Mouse (Mus musculus) cerebellum, adult 9-10 months (tissue): ENCODE measurements around the gene Spg21.

Experiments used
- DNase-seq: peaks from one replicate; pipeline ENCODE4 v3.0.0; 2022

Gene Spg21

DNA sequence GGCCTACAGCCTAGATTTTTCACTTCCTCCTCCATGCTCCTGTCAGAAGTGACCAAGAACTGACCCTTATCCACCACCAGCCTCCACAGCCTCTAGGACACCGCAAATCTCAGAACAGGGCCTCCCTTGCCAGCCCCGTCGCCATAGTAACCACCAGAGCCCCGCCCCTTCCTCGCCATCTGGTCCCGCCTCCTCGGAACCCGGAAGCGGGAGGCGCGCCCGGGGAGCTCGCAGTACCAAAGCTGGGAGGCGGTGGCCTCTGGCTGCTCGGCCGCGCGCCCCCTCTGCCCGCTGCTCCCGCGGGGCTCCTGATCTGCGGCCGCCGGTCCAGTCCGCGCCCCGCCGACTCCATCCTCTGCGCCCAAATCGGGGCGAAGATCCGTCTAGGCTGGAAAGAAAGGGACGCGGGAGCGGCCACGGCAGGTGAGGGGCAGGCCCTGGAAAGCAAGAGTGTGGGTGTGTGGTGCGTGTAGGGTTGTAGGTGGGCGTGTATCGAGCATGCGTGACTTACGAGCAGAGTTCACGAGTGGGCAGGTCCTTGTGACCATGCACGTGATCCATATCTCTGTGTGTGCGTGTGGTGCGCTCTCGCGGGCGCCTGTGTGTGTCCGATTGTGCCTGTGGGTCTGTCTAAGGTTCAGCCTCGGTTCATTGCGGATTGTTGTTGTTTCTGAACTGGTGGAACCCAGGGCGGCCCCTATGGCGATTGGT is at the start of gene Spg21:
Gene Spg21 (plus strand): TSS at position 216 of the 711 bp plus-strand sequence.
- DNase-seq = peak; percentile 95

DNA sequence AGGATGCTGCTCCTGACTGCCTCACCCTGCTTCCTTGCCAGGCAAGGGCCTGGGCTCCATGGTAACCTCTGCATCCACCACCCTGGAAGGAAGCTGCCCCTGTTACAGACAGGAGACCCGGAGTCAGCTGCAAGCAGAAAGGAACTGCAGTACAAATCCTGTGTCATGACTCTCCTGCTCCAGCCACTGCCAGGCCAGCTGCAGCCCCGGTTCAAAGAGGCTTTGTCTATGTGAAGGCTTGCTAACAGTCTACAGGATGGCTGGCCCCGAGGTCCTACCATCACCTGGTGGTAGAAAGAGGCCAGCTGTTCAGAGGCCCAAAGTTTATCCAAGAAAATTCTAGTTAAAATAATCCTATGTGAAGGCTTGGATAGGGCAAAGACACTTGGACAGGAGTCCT is 49.4 kb upstream of the Spg21 start:
- DNase-seq = no peak

DNA sequence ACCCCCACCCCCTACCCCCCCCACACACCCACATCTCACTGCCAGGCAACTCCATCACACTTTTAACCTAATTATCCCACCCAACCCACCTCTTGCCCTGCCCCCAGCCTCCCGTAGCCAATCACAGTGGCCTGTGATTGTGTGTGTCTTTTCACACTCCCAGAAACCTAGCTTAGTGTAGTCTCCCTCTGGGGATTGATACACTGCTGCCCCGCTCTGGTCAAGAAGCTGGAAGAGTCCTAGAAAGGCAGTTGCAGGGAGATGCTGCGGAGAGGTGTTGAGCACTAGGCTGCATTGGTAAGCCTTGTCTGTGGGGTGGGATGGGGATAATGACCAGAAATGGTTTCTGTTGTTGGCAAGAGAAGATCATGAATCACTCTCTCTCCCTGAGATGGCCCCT is 43.0 kb upstream of the Spg21 start:
- DNase-seq = no peak

DNA sequence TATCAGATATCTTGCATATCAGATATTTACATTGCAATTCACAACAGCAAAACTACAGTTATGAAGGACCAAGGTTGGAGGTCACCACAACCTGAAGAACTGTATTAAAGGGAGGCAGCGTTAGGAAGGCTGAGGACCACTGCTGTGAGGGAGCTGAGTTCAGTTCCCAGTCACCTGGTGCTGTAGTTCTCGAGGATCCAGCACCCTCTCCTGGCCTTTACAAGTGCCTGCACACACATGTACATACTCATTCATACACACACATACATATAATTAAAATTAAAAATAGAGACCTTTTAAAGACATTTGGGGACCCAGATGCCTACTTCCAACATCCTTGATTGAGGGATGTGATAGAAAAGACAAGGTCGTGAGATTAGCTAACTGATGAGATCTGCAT is 41.1 kb upstream of the Spg21 start:
- no peak for DNase-seq

DNA sequence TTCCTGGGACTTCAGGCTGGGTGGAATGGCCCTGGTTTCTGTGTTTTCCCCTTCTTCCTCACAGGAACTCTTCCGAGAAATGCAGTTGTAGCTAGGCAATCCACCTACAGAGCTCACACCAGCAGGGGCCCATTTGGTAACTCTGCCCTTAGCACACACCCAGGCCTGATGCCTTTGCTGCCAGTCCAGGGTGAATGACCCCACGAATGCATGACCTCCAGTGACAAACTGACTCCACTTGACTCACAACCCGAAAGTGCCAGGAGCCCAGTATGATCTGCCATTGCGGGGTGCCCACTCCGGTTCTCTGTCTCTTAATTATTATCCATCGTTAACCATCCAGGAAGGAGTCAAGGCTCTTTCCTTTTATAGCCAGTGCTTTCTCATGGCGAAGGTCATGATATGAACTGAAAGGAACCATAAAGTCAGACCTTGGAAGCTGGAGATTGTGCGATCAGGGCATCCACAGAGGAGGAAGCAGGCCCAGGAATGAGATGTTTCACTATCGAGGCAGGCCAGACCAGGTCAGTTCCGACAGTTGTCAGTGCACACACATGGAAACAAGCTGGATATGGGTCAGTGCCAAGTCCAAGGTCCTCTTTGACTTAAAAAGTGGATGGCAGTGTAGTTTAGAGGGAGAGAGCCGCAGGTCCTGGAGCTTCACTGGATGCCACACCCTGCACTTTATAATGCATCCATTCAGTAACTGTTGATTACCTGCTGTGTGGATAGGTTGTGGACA is 37.8 kb upstream of the Spg21 start, which contains the start of gene Slc51b:
Gene Slc51b (minus strand): TSS at position 196 of the 742 bp plus-strand sequence.
- DNase-seq = no peak

DNA sequence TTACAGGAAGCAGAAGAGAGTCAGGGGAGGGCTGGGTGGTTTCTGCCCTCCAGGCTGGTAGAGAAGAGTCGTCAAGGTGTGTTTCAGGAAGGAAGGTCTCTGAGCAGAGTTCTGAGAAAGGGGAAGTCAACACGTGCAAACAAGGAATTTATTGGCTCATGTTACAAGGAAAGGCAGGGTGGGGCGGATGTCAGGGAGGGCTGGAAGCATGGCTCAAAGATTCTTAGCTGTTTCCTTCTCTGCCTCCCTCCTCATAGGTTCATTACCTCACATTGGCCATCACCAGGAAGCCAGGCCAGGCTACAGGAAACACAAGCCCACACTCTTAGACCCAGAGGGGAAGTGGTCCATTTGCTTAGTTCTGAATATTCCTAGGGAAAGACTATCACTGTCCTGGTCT is 36.4 kb upstream of the Spg21 start:
- DNase-seq = no peak

DNA sequence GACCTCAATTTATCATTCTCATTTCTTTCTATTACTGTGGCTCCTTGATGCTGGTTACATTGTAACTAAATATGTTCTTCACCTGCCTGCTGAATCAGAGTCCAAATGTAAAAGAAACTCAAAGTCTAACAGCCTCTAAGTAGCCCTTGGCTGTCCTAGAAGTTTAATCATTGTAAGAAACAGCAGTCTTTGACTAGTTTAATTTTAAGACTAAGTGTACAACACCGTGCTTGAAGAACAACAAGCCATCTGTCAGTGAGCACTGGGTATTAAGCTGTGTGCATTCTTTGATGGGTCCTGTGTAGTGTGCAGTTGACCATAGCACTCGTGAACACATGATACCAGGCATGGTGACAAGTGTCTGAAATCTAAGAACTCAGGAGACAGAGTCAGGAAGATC is 33.2 kb upstream of the Spg21 start:
- DNase-seq = no peak

DNA sequence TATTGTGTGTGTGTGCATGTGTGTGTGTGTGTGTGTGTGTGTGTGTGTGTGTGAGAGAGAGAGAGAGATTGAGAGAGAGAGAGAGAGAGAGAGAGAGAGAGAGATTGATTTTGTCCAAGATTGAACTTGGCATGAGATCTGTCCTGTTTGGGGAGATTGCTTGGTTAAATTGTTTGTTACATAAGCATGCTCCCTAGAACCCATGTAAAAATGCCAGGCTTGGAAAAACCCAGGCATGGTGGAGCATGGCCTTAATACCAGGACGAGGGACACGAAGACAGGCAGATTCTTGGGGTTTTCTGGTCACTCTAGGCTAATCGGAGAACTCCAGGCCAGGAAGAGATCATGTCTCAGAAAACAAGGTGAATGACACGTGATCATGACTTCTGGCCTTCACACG is 32.7 kb upstream of the Spg21 start:
- DNase-seq = no peak

DNA sequence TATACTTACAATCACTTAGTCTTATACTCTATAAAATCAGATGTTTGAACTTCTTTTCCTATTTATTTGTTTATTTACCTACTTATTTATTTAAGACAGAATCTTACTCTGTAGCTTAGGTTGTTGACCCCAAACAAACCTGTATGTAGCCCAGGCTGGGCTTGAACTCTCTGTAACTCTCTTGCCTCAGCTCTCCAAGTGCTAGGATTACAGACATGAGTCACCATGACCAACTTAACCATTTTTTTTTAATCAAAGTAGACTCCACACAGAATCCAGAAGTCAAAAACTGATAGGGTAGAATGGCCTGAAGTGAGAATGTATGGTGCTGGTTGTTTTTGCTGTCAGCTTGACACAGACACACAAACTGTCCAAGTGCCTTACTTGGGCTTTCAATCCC is 30.3 kb upstream of the Spg21 start:
- no peak for DNase-seq

DNA sequence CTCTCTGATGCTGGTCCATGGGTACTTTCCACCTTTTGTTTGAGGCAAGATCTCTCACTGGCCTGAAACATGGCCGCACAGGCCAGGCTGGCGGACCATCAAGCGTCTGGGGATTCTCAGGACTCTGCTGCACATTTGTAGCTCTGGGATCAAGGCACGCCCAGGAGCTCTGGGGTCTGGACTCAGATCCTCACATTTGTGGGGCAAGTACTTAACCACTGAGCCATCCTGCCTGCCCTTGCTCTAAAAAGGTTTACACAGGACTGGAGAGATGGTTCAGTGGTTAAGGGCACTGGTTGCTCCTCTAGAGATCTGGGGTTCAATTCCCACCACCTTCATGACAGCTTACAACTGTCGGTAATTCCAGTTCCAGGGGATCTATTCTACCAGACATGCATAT is 29.8 kb upstream of the Spg21 start:
- DNase-seq = no peak

DNA sequence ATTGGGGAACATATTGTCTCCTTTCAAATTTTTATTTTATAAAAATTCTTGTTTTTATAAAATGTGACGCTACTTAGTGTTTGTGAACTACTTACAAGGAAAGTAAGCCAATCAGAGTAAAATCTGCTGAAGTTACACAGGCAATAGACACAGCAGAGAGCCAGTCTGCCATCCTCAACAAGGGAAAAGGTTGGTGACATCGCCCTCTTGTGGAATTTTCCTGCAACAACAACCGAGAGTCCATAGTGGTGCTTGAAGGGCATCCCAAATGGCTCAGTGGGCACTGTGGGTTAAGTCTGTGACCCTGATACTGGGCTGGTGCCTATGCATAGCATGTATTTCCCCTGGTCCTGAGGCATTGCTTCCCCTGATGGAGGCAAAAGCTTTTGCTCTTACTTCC is 28.5 kb upstream of the Spg21 start:
- peak; percentile 84 for DNase-seq

DNA sequence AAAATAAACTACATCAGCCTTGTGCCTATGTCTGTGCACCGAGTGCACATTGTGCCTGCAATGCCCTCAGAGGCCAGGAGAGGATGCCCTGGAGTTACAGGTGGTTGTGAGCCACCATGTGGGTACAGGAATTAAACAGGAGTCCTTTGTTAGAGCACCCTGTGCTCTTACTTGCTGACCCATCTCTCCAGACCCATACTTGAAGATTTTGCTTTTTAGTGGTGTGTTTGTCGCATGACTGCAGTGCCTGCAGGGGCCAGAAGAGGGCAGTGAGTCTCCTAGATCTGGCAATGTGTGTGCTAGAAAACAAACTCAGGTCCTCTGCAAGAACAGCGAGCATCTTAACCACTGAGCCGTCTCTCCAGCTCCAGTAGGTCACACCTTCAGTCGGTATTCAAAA is 26.6 kb upstream of the Spg21 start:
- no peak for DNase-seq

DNA sequence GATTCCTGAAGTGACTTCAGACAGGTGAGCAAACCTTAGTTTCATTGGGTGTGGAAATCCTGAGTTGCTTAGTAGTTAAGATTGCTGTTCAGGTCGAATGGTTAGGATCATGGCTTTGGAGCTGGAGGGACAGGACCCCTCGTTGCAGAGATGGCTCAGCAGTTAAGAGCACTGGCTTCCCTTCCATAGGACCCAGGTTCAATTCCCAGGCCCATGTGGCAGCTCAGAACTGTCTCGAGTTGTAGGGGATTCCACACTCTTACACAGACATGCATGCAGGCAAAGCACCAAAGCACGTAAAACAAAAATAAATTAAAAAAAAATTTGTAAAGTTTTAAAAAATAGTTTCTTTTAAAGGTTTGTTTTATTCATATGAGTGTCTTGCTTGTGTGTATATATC is 25.5 kb upstream of the Spg21 start:
- no peak for DNase-seq

DNA sequence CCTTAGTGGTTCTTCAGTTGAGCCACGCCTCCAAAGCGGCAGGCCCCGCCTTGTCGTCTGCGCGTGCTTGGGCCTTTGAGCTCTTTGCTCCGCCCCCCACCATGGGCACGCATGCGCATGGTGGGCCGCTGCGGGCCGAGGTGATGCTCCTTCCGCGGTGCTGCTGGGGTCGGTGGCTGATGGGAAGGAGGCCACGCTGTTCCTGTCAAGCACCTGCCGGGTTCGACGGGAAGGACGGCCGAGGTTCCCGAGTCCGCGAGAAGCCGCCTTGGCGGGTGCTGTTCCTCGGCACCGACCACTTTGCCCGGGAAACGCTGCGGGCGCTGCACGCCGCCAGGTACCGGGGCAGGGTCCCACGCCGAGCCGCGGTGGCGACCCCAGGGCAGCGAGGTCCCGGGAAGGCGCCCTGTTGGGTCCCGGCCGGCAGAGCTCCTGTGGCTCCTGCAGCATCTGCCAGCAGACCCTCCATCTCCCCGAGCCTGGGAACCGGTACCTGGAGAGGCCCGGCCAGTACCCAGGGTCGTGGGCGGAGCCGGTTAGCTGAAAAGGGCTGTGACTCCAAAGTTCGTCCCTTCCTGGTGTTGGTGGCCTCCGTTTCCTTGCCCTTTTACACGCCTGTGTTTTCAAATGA is 25.0 kb upstream of the Spg21 start, which contains the start of gene Mtfmt:
Gene Mtfmt (plus strand): TSS at position 112 of the 631 bp plus-strand sequence.
- DNase-seq = peak; percentile 92

DNA sequence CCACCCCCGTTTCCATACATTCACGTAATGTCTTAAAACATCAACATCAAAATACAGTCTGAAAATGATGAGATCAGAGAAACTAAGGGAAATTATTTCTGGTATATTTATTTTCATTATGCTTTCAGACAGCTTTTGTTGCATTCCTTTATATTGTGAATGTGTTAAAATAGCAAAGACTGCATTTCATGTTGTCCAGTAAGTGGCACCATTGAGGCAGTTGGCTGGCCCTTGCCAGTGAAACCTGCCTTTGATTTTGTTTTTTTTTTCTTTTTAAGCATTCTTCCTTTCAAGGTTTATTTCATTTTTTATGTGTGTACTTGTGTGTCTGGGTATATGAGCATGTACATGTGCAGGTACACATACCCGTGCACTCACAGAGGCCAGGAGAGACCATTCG is 16.1 kb upstream of the Spg21 start:
- DNase-seq = no peak

DNA sequence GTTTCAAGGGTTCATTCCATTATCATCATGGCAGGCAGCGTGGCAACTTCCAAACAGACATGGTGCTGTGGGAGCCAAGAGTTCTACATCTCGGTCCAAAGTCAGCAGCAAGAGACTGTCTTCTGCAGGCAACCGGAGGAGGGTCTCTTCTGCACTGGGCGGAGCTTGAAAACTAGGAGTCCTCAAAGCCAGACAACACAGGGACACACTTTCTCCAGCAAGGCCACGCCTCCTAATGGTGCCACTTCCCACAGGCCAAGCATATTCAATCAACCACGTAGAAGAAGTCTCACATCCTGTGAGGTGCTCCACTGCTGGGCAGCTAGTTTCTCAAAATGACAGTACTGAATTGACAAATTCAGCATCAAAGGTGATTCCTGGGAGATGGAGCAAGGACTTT is 12.8 kb upstream of the Spg21 start:
- no peak for DNase-seq

DNA sequence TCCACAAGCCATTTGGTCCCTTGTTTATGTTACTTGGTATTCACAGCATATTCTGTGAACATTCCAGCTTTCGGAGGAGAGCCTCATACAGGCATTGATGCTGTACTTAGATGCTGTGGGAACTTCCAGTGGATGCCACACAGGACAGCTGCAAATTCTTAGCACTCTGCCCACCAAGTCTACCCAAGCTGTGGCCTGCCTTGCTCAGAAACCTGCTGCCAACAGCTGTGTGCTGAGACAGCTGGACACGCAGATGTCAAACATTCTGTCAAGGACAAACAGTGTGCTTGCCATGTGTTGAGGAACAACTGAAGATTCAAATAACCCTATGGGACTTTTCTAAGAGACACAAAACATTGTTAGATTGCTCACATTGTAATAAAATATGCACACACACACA is 1.8 kb upstream of the Spg21 start:
- DNase-seq = no peak

DNA sequence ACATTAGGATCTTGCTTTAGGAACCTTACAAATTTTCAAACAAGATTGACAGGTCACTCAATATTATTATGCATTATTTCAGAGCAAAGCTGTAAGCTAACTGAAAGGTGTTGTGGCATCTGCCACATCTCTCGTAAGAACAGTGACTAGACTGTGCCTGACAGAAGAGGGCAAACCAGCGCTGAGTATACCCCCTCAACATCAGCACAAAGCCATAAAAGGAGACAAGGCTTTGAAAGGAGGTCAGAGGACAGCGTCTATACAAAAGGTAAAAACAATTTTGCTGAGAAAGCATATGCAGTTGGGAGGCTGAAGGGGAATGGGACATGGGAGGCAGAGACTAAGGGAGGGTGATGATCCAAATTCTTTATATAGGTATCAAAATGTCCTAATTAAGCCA is 549 bp upstream of the Spg21 start:
- DNase-seq = no peak

DNA sequence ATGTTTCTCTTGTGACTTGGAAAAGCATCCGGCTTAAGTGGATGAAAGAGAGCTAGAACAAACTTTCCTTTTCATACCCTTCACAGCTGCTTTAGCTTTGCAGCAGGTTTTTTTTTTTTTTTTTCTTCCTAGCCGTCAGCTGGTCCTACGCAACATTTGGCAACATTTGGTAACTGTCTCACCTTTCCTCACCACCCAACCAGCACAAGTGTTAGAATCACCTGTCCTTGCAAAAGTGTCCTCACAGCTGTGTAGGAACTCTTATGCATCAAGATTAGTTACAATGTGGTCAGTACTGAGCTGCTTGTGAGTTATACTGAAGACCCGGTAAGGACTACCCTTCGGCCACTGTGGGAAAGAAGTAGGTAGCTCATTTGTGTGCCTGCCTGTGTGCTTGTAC is 1.8 kb downstream of the Spg21 start:
- DNase-seq = no peak

DNA sequence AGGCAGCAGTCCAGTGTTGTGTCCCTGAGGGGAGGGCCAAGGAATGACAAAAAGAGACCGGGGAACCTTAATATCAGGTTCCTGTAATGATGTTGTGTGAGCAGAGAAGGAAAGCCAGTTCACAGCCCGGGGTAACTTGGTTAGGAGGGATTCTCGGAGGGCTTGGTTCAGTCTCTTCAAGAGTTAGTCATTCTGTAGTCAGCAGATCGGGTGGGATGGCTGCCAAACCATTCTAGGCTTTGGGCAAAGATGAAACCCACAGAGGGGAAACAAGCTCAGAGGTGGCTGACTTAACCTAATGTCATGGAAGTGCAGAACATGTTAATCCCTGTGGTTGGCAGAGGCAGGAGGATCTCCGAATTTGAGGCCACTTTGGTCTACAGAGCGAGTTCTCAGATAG is 3.4 kb downstream of the Spg21 start:
- DNase-seq = no peak

DNA sequence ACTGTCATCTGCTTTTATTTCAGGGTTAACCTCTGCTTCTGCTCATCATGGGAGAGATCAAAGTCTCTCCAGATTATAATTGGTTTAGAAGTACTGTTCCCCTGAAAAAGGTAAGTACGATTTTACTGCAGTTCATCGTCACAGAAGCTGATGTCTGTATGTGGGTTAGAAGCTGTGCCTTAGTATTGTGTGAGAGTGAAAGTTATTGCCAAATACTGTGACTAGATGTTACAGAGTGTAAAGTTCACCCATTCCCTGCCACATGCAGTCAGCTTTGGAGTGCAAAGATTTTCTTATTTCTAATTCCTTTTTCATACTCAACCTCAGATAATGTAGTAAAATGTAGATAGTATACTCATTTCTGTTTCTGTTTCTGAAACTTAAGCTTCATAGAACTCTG is 4.5 kb downstream of the Spg21 start:
- no peak for DNase-seq

DNA sequence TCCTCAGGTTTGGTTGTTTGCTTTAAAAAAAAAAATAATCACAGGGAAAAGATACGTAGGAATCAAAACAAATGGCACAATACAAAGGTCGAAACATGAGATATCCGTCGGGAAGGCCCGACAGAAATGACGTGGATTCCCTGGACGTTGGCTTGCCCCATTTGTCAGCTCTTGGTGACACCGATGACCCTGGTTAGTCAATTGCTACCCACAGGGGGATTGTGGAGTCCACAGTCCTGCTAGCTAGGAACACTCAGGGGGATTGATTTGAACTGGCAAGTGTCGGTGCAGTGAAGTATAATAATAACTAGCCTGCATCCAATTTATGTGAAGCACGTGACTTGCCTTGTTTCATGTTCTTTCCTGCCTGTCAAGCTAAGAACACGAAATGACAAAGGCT is 6.9 kb downstream of the Spg21 start:
- DNase-seq = no peak

DNA sequence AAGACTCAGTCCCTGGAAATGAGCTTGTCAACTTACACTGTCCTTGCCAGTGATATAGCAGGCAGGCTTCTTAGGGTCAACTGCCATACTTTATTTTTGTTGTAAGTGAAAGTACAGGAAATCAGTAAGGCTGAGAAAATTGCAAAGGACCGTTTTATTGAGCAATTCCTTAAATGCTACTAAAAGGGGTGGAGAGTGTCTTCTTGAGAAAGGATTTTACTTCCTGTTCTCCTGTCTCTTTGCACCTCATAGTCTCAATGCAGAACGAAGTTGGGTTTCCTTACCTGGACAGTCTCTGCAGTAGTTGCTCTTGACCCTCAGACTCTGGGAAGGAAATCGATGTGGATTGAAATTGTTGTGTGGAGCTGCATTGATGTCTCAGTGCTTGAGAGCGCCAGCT is 12.0 kb downstream of the Spg21 start:
- no peak for DNase-seq

DNA sequence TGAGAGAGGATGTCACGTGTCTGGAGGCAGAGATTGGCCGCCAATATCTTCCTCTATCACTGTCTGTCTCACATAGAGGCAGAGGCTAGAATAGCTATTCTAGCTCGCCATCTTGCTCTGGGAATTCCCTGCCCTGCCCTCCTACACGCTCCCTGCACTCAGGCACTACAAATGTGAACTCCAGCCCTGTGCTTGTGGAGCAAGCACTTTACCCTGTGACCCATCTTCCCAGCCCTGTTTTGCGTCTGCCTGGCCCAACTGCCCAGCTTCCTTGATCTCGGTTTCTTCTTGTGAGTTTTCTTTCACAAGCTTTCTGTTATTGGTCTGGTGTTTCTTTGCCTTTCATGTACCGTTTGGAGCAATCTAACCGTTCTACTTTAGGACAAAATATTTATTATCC is 18.4 kb downstream of the Spg21 start:
- no peak for DNase-seq
